Mouse (Mus musculus): Measurements from ENCODE around the gene Zup1. TPM values are rescaled to one million over a fixed set of nuclear protein-coding genes. Genes with fewer than 3 reads are reported as not detected.
A peak's percentile ranks its signal among the peaks of the same experiment; 100 is the strongest.
"Not testable (repeated sequence)": the region's sequence is repeated elsewhere in the genome, so short reads cannot be mapped to it uniquely, and the experiment has no call there.

Gene Zup1
- 1 to 10 TPM; 6.9 to 8.3 TPM for total RNA-seq (2021)
- long read RNA-seq, experiment 1, transcript Zup1-202 (11 exons, 2,180 nt) = major isoform, 5 of 7 reads
- long read RNA-seq, experiment 1, partial matches to known transcripts = 1 of 7 reads
- long read RNA-seq, experiment 1, other reads (novel, unspliced or antisense) = 1 of 7 reads
- long read RNA-seq, experiment 2, partial matches to known transcripts = 0 of 7 reads
- long read RNA-seq, experiment 2, other reads (novel, unspliced or antisense) = 3 of 7 reads

DNA sequence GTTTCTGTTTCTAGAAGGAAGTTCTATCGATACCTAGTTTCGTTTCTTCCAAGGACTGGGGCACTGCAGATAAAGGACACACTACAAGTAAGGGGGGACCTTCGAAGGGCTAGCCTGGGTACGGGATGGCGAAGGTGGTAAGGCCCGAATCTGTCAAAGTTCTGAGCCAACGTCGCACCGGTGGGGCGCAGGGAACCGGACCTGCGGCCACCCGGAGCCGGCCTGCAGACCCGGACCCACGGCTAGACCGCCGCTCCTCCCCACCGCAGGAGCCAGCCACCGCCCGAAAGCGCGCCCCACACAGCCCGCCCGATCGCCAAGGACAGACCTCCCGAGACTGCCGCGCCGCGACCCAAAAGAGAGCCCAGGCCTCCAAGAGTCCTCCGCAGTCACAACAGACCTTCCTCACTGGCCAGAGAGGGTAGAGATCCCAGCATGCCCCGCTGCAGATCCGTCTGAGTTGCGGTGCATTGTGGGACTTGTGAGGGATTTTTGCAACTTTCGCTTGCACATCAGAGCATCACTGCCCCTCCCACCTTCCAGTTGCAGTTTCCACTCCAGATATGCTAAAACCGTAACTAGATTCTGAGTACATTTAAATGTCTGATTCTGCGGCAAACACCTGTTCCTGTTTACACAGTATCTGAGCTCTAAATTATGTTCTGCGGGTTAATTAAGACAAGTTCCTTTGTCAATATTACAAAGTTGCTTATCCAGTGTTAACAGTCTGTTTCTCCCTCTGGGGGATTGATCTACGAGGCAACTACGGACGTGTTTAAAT, at the start of gene Zup1:
TSS of gene Zup1 (minus strand) at position 467 of the 781 bp plus-strand sequence.
- peak; percentile 84 for DNase-seq (ENCODE audit: low spot score)

DNA sequence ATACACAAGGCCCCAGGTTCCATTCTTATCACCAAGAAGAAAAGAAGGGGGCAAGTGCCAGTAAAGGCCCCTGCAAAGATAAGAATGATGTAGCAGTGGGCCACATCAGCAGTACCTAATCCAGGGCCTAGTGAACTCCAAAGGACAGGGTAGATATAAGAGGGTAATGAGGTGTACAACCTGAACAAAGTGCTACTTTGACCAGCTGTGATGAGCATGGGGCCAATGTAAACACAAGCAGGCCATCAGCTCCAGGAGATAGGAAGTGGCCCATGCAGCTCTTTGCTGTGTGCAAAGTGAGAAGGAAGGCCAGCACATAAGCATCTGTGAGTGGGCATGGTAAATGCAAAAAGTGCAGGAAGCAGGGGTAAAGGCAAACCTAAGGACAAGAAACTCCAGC, 47.3 kb upstream of the Zup1 start:
- no peak for DNase-seq (ENCODE audit: low spot score)

DNA sequence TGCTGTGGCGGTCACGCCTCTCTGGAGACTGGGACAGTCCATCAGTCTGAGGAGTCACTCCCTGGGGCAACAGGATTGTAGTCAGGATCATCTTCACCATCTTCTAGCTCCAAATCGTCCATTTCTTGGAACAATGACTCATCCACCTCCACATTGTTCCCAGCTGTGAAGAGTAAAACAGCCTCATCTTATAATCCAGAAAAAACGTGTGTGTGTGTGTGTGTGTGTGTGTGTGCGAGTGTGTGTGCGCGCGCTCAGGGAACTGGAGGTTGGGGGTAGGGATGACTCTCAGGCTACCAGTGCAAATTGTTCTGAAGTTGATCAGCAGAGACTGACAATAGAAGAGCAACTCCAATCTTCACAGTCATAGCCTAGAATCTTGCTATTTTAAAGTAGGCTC, 45.6 kb upstream of the Zup1 start:
- DNase-seq (ENCODE audit: low spot score) = not testable (repeated sequence)

DNA sequence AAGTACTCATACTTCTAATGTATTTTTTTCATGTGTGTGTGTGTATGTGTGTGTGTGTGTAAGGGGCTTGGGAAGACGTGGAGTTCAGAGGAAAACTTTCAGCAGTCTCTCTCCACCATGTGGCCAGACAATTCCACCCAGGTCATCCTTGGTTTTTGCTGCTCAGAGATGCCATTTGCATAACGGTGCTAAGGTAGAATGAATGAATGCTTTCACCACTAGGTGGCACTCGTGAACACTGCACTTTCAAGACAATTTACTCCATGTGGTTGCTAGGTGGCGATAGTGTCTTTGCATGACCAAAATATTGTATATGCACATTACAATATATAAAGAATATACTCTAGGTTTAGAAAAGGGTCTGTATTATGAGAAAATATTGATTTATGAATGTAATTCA, 35.7 kb upstream of the Zup1 start:
- peak; percentile 67 for DNase-seq (ENCODE audit: low spot score)

DNA sequence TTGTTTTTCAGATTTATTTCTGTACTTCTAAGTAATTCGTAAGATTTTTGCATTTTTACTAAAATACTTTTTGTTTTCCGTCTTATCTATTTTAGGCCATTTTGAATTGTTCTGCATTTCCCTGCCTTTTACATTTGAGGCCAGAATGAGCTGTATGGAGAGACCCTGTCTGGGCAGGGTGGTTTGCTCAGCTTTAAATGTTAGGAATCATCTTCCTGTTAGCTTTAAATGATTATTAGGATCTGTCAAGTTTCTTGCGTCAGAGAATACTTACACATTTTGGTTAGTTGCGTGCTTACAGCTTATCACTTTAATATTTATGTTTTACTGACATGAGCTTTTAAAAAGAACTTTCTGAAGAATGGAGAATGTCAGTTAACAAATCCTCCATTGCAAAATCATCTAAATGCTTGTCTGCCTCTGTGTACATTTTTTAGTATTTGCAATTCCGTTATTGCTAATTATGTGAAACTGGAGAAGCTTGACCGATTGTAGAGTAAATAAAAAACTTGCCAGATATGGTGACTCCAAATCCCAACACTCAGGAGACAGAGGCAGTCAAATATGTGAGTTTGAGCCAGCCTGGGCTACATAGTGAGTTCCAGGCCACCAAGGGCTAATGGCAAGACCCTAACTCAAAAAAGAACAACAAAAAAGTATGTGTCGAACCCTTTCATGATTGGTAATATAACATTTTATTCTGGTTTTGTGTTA, 23.9 kb upstream of the Zup1 start:
- no peak for DNase-seq (ENCODE audit: low spot score)

DNA sequence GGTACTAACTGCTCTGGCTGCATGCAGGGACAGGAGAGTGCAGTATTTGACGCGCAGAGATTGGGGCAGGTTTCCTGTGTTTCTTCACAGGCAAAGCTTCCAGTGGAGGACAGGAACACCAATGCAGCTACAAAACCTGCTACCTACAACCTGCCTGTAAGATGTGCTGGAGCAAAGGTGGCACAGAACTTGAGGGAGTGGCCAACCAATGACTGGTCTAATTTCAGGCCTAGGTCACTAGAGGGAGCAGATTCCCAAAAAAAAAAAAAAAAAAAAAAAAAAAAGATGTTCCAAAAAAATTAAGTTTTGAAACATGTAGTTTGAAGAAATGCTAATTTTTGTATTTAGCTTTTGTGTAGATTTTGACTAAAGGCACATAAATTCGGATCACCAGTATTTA, 1.4 kb upstream of the Zup1 start:
- DNase-seq (ENCODE audit: low spot score) = no peak

DNA sequence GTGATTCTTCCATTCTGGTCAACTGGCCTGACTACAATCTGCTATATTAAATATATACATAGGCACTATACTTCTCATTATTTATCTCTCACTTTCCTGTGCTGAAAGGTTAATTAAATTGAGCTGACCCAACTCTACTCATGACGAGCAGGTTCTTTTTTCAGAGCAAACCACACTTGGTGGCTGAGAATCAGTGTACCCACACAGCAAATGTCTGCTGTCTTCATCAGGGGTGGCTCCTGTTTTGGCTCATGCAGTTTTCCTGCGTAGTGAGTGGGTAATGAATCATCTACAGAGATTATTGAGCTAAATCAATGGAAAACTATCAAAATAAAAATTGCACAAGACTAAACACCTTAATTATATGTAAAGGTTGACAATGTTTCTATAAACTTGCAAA, 4.7 kb downstream of the Zup1 start:
- no peak for DNase-seq (ENCODE audit: low spot score)

DNA sequence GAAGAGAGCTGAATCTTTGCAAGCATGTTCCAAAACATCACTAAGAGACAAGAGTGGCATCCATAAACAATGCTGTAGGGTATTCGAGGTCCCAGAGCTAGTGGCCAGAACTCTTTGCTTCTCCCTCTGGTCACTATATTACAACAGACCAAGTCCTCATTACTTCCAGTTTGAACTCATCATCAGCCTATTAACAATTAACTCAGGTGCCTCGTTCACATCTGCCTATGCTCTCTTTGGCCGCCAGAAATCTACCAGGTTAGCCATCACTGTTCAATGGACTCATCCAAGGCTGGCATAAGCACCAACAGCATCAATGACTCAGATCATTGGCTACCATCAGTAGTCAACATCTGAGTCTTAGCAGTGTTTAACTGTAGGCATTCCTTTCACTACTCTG, 5.7 kb downstream of the Zup1 start:
- DNase-seq (ENCODE audit: low spot score) = no peak

DNA sequence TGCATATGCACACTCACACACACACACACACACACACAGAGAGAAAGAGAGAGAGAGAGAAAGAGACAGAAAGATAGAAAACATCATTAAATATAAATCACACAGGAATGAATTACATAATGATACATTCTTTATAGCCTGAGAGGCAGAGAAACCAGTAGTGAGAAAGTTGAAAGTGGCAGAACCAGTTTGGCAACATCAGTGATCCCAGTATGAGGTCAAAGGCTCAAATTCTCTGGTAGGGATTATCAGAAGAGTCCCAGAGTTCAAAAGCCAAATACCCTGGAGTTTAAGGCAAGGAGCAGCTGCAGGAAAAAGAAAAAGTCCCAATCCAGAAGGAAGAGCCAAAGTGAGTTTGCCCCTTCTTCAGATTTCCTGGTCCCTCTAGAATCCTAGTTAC, 10.4 kb downstream of the Zup1 start:
- no peak for DNase-seq (ENCODE audit: low spot score)

DNA sequence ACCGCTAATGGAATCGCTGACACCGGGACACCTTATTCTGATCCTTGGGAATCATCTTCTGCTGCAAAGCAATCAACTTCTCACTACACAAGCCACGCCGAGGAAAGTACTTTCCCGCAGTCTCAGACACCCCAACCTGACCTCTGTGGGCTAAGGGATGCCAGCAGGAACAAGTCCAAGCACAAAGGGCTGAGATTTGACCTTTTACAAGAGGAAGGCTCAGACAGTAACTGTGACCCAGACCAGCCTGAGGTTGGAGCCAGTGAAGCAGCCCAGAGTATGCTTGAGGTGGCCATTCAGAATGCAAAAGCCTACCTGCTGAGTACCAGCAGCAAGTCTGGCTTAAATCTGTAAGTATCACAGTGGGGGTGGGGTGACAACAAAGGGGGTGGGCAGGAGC, 45.6 kb downstream of the Zup1 start:
- DNase-seq (ENCODE audit: low spot score) = peak; percentile 2

DNA sequence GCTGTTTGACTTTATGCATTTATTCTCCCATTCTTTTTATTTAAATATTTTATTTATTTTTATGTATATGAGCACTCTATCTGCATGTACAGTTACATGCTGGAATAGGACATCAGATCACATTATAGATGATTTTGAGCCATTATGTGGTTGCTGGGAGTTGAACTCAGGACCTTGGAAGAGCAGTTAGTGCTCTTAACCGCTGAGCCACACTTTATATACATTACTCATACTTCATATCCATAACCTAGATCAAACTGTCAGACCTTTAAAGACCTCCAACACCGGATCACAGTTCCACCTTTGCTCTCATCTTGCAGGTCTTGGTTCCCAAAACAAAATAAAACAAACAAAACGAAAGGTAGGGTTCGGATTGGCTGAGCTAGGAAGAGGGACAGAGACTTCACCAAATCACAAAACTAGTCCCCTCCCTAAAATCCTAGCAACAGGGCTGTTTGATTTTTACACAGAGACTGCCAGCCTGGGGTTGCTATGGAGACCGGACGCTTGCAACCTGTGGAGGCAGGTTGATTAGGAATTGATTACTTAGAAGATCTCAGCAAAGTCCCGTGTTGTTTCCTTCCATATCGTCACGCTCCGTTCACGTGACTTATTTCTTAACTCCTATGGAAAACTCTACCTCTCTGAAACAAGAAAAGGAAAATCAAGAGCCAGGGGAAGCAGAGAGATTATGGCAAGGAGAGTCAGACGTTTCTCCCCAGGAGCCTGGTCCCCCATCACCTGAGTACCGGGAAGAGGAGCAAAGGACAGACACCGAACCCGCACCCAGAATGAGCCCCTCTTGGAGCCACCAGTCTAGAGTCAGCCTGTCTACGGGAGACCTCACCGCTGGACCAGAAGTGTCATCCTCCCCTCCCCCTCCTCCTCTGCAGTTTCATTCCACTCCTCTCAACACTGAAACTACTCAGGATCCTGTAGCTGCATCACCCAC, 46.3 kb downstream of the Zup1 start, which contains the start of gene Rsph4a:
TSS of gene Rsph4a (plus strand) at position 582 of the 952 bp plus-strand sequence.
- no peak for DNase-seq (ENCODE audit: low spot score)

DNA sequence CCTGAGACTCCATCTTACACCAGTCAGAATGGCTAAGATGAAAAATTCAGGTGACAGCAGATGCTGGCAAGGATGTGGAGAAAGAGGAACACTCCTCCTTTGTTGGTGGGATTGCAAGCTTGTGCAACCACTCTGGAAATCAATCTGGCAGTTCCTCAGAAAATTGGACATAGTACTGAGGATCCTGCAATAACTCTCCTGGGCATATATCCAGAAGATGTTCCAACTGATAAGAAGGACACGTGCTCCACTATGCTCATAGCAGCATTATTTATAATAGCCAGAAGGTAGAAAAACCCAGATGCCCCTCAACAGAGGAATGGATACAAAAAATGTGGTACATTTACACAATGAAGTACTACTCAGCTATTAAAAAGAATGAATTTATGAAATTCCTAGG, 49.5 kb downstream of the Zup1 start:
- not testable (repeated sequence) for DNase-seq (ENCODE audit: low spot score)

DNA sequence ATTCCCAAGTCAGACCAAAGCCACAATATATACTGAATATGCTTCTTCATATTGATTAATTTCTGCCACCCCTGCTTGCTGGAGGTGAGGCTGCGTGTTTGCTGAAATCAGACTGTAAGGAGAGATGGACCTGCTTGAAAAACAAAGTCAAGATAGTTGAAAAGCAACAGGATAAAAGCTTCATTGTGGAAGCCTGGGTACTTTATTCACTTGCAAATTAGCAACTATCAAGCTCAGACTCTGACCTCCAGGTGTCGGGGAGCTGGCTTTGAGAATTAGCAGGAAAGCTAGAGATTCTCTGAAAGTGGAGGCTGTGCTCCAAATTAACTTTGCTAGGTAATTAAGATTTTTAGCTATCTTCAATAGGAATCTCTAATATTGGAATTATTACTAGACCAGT, 68.7 kb downstream of the Zup1 start:
- not testable (repeated sequence) for DNase-seq (ENCODE audit: low spot score)

DNA sequence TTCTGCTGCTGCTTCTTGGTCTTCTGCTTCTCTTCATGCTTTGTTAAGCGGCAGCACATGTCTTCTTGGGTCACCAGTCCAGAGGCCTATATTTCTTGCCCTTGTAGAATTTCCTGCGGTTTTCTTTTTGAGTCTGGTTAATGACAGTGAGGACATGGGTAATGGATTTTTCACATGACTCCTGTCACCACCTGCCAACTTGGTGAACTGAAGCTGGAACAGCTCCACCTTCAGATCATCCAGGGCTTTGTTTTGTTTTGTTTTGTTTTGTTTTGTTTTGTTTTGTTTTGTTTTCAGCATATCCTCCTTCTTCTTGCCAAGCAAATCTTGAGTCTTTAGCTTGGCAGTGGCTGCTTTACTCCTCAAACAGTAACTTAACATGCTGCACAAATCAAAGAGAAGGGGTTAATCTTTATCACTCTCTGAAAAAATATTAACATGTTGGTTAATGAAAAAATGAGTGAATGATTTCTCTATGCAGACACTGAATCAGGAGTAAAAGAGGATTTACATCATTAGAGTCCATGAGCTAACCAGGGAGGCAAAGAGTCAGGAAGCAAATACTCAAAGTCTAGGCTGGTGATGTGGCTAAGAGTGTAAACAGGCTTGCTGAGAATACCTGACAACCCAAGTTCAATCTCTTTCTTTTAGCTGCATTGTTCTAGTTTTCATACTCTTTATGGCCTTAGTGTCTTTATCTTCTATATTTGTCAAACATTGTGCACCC, 78.2 kb downstream of the Zup1 start:
- DNase-seq (ENCODE audit: low spot score) = no peak

DNA sequence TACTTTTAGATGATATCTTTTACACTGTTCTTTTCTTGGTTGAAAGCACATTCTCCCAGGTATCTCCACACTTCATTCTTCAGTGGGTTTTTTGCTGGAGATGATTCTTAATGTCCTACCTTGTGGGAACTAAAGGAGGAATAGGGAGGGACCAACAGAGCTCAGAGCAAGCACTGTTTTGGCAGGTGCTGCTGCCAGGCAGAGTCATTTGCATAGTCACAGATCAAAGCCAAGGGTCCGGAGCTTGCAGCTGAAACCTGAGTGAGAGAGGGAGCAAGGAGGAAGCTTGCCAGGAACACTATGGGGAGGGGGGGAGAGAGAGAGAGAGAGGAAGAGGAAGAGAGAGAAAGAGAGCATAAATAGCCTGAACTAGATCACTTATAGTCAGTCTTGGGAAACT, 80.6 kb downstream of the Zup1 start:
- DNase-seq (ENCODE audit: low spot score) = no peak

Other genes starting within 250 kb of the Zup1 start
- under 1 TPM in 1 of 2 experiments, not detected in 1; 0.43 TPM for gene Sult3a2, start 164.6 kb downstream of the Zup1 start, total RNA-seq (2021)
- gene Sult3a1, start 93.5 kb downstream of the Zup1 start, total RNA-seq (2021) = under 1 TPM in 1 of 2 experiments, not detected in 1; 0.36 TPM
- gene Rsph4a, start 46.2 kb downstream of the Zup1 start, total RNA-seq (2021) = not detected
- gene Rwdd1, start 68.4 kb upstream of the Zup1 start, total RNA-seq (2021) = 100 to 1,000 TPM; 154 to 162 TPM
- gene Trappc3l, start 86.3 kb upstream of the Zup1 start, total RNA-seq (2021) = not detected
- not detected for gene Calhm4, start 93.0 kb upstream of the Zup1 start, total RNA-seq (2021)
- gene Calhm5, start 145.2 kb upstream of the Zup1 start, total RNA-seq (2021) = under 1 TPM; 0.25 to 0.59 TPM
- under 1 TPM in 1 of 2 experiments, not detected in 1; 0.21 TPM for gene Calhm6, start 176.7 kb upstream of the Zup1 start, total RNA-seq (2021)

All from gastrocnemius, adult 18-20 months (tissue).